Mouse (Mus musculus): Measurements from ENCODE around the gene Tcap. TPM values are rescaled to one million over a fixed set of nuclear protein-coding genes. Genes with fewer than 3 reads are reported as not detected.

Gene Tcap
- 0.85 and 2.9 TPM in 2 replicates for polyA plus RNA-seq (2012; rRNA removed)

DNA sequence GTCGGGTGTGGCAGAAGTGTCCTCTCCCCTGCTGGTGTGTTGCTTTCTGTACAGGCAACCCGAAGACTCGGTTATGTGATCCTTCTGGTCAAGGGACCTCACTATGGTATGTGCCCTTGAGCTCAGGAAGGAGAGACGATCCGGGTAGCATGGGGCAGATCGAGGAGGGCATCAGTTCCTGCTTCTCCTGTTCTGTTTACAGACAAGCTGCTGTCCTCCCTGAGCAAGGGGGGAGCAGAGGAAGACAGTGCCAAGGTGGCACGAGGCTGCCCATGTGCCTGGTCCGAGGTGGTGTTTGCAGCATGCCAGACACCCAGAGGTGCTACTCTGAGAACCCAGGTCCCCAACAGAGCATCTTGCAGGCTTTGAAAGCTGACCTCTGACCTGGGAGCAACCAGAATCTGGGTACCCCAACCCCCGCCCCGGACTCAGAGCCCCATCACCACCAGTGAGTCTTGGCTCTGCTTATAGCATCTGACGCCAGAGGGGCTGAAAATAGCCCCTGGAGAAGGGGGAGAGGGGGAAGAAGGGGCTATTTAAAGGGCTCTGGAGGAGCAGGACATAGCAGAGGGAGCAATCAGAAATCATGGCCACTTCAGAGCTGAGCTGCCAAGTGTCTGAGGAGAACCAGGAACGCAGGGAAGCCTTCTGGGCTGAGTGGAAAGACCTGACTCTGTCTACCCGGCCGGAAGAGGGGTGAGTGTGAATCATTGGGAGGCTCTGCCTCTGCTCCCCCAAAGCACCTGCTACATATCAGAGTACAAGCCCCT is at the start of gene Tcap:
Gene Tcap, plus strand, starts transcription at position 551 of the 770 bp plus-strand sequence.
- DNase-seq (ENCODE audit: low read depth): no peak

DNA sequence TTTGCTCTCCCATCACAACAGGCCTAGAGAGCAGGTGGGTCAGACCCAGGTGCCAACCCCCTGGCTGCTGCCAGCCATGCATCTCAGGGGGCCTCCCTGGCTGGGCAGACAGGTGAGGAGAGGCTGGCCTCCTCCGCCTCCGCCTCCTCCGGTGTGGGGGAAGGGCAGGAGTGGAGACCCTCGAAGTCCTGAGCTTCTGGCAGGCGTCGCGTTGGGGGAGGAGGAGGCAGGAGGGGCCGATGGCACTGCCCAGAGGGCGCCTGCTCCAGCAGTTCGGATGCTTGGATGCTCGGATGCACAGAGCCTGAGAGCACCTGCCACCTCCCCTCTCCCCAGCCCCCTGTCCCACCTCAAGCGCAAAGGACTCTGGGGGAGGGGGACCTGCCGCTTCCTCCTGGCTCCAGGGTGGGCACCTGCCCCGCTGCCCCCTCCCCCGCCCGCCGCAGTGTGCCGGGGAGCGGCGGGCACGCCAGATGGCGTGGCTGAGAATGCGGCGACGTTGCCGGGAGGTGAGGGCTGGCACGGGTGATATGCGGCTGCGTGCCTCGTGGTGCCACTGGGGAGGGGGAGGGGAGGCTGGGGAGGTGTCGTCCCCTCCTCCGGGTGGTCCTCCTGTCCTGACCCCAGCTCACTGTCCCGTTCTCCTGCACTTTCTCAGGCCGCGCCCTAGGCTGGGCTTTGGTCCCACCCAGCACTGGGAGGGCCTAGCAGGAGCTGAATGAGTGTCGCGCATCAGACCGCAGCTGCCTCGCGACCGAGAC is 49.5 kb upstream of the Tcap start:
- DNase-seq (ENCODE audit: low read depth): no peak

DNA sequence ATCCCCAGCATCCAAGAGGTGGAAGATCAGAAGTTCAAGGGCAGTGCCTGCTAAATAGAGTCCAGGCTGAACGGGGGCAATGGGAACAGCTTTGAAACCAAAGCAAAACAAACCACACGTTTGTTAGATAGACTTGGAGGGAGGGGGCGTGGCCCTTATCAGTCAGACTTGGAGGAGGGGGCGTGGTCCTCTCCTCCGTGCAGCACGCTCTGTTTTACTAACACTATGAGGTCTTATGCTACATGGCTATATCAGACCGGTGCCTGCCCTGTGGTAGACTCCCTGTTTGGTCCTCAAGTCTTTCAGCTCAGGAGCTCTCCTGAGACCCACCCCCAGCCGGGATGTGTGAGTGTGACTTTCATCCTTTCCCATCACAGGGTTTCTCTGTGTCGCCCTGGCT is 48.4 kb upstream of the Tcap start:
- no peak for DNase-seq (ENCODE audit: low read depth)

DNA sequence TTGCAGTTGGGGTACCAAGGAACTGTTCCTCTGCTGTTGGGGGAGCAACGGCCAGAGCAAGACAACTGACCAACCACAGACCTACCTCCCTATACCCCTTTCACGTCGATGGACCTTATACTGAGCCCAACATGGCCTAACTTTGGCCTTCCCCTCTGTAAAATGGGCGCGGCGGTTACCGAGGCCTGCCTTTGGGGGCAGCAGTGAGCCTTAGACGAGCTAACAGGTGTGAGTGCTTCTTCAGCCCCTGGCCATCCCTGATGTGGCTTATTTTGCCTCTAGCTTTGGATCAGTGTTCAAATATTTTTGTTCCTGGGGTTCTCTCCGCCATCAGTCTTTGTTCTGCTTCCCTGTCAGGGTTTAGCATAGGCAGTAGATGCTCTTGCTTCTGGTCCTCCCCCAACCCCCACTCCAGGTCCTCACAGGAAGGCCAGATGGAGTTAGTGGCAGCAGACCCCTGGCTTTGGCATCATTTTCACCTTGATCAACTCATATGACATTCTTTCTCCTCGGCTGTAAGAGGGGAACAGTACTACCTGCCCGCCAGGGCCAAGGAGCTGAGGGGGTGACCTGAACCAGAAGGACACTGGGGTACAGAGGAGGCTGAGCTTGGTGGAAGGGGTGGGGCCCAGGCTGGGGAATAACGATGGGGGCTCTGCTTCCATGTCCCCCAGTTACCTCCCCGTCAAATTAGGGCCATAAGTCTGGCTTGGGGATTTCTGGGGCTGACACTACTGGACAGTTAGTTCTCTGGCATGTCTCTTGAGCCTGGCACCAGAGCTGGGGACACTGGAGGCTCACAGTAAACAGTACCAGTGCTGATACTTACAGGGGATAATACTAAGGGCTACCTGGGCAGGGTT is 47.1 kb upstream of the Tcap start:
- DNase-seq (ENCODE audit: low read depth): no peak

DNA sequence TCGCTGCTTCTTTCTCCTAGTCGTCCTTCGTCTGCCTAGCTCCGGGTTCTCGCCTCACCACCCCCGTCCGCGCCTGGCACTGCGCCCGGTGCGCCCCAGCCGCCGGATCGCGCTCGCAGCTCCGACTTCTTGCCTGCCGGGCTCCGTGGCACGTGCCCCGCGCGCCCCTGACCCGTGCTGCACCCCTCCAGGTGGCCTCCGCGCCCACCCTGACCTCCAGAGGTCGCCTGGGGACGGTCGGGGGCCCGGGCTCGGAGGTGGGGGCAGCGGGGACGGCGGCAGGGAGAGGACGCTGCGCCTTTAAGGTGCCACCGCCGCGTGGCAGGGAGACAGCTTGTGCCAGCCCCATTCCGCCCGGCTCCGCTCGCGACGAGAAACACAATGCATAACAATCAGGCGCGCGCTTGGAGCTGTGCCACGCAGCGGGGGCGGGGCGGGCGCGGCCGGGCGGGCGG is 45.1 kb upstream of the Tcap start:
- no peak for DNase-seq (ENCODE audit: low read depth)

DNA sequence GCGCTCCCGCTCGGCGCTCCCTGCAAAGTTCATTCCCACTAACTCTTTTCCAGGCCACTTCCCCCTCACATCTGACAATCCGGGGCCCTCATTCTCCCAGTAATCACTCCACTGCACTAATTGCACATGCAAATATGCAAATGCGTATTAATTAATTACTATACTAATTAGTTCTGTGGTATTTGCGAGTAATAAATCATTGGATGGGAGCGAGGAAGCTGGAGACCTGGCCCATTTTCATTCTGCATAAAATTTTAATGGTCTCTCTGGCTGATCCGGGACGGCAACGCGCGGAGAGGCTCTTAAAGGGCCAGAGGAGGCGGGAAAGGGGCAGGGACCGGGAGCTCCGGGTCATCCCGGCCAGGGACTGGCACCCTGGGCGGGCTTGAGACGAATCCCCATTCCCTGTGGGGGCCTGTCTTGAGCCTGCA is 44.5 kb upstream of the Tcap start:
- DNase-seq (ENCODE audit: low read depth): no peak

DNA sequence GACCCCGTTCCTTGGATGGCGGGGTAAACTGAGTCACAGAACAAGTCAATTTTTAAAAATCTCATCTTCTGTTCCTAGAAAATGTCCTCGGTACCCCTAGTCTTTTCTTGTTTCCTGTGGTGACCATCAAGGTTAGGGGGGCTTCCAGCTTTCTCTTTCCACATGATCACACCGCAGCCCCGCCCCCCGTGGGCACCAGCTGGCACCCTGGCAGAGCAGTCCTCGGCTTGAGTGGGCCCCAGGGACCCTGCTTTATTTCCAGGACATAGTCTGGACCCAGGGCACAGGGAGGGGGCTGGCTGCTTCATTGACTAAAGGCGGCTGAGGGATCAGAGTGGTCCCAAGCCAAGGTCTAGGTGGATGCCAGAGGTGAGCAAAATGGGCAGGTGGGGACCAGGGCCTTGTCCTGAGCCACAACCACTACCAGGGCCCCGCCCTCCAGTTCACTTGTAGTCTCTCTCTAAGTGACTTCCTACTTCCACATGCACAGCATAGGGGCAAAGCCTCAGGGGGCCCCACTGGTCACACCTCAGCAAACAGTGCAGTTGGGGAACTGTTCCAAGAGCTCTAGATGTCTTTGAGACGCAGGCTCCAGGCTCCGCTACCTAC is 43.8 kb upstream of the Tcap start:
- DNase-seq (ENCODE audit: low read depth): no peak

DNA sequence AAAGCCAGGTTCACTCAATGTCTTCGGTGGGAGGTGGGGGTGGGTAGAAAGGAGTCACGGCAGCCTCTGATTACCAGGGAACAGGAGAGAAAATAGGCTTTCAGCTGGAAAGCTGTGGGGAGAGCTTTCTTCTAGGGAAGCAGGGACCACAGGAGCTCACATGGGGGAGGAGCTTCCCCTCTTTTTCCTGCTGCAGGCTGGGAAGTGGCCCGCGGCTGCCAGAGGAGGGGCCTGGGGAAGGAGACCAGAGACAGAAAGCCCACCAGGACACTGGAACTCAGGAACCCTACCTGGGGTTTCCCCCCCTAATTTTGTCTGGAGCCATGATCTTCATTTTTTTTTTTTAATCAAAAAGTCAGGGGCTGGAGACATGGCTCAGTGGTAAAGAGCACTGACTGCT is 43.0 kb upstream of the Tcap start:
- DNase-seq (ENCODE audit: low read depth): no peak

DNA sequence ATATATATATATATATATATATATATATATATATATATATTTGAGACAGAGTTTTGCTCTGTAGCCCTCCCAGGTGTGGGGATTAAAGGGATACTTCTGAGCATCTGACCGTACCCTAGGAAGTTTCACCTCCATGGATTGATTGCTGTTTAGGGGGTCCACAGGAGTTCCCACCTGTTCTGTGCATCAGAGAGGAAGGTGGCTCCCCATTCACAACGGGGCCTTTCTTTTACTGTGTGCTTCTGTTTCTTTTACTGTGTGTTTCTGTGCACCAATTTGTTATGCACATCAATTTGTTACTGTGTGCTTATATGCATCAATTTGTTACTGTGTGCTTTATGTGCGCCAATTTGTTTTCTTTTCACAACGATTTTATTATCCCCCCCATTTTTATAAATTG is 42.4 kb upstream of the Tcap start:
- DNase-seq (ENCODE audit: low read depth): no peak

DNA sequence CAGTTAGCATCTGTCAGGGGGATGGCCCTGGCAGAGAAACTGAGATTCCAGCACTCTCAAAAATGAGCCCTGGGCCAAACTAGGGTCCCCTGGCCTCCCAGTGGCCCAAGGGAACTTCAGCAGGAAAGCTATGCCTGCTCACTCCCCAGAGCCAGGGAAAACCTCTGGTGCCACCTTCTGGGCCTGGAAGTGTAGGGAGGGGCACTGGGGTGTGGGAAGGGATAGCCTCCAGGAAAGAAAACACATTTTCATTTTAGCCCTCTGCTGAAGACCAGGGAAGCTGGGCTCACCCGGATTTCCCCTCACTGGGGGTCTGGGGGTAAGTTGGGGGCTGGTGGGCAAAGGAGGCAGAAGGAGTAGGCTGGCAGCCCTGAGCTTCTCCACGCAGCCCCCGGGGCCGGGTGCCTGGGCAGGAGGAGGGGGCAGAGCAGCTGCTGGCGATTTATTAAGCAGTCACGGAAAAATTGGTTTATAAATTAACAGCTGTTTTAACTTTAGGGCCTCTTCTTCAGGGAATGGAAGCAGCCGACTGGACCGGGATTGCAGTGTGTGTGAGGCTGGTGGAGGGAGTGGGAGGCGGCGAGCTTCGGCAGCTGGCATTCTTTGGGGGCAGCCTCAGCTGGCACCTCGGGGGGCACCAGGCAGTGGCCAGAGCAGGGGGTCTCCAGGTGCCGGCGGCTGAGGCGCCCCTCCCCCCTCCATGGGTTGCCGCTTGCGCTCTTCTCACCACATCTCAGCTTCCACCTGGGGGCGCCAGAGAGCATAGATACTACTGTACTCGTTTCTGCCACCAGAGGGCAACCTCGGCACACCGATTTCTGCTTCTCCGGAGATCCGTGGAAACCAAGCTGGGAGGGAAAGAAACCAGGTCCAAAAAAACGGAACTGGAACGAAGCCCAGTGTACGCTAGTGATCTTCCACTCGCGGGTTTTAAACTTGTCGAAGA is 41.3 kb upstream of the Tcap start:
- DNase-seq (ENCODE audit: low read depth): no peak

DNA sequence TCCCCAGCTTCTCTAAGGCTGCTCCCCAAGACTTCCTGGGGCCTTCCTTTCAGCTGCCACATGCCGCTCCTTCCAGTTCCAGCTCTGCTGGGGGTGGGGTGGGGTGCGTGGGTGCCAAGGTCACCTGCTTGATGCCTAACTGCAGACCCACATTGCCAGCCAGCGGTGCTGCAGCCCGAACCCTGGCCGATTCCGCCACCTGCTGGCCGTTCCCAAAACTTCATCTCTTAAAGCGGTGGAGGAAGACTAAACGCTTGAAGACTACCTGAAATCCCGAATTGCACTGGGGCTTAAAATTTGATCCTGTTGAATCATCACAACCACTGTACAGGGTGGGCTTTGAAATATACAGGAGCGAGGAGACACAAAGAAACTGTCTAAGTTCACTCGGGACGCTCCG is 38.4 kb upstream of the Tcap start:
- DNase-seq (ENCODE audit: low read depth): no peak

DNA sequence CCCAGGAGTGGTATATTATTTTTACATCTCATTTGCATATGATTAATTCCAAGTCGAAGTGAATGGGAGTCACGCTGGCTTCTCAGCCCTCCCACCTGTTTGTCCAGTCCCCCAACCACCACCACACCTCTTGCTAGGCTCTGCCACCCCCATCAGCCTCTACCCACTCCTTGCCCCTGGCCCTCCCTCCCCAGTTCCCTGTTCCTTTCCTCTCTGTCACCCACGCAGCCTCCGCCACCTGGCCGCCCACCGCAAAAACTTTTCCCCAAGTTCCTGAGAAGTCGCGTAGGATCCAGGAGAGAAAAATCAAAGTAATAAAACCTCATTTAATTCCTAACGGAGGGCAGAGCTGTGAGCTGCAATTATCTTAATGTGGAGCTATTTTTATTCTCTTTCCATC is 37.4 kb upstream of the Tcap start:
- DNase-seq (ENCODE audit: low read depth): no peak

DNA sequence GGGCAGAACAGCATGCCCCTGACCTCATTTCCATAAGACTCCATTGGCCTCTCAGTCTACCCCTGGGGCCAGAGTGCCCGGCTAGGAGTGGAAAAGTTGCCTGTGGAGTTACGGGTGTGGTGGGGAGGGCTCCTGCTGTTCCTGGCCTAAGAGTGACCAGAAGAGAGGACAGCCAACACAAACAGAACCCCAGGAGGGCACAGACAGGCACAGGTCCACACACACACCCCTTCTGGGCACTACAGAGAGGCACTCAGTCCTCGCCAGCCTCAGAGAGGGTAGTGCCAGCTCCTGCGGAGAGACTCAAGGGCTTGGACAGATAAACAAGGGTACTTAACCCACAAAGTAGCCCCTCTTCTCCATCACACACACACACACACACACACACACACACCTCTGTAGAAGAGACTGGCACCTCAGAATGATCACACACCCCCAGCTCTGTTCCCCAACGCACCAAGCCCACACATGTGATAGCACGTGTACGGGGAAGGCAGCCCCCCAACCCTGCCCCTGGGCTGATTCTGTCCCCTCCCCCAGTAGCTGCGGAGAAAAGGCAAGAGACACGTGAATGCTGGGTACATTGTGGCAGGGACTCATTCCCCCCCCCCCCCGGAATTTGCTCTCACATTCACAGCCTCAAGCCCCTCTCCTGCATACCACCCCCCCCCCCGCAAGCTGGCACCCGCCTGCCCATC is 36.1 kb upstream of the Tcap start:
- no peak for DNase-seq (ENCODE audit: low read depth)

DNA sequence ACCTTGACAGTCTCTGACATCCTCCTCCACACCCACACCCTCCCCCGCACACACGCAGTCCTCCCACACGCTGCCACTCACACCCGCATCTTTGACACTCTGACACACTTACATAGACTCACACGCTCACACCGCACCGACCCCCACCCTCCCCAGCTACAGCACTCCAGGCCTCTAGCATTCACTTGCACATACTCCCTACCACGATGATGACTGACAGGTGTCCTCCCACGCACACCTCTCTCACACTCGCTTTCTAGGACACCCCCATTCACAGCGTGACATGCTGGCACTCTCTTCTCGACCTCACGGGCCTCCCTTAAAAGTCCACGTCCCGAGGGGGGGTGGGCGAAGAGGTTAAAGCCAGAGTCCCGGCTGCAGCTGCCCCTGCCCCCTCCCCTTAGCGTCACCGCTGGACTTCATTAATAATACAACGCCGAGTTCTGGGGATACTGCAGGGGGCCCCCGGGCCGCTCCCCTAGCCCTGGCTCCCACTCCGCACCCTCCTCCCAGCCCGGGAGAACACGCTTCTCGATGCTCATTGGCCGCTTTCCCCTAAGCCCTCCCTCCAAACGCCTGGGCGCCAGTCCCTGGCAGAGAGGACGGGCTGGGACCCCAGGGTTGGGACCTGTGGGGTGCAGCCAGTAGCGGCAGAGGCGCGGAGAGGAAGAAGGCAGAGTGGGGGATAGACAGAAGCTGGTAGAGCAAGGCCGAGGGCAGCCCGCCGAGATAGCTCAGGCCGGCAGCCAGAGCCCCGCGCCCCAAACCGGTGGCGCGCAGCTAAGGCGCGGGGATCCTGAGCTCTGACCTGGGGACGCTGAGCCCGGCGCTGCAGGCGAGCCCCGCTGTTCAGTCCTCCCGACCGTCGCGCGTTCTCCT is 35.3 kb upstream of the Tcap start, which contains the start of gene Ppp1r1b:
Gene Ppp1r1b, plus strand, starts transcription at position 322 of the 879 bp plus-strand sequence.
- no peak for DNase-seq (ENCODE audit: low read depth)

DNA sequence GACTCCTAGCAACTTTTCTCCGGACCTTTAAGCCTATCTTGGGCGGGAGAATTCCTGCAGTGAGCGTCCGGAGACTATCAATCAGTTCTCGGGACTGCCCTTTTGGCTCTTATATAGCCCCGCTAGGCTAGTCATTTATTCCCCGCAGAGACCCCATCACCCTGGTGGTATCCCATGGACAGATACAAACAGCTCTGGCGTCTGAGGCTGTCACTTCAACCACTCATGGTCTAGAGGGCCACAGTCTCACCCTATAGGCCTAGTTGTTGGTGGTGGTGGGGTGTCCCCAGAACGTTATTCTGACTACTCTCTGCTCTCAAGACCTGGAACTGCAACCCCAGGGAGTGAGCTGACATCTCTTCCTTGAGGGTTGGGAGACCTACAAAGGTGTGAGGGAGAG is 34.3 kb upstream of the Tcap start:
- DNase-seq (ENCODE audit: low read depth): no peak

DNA sequence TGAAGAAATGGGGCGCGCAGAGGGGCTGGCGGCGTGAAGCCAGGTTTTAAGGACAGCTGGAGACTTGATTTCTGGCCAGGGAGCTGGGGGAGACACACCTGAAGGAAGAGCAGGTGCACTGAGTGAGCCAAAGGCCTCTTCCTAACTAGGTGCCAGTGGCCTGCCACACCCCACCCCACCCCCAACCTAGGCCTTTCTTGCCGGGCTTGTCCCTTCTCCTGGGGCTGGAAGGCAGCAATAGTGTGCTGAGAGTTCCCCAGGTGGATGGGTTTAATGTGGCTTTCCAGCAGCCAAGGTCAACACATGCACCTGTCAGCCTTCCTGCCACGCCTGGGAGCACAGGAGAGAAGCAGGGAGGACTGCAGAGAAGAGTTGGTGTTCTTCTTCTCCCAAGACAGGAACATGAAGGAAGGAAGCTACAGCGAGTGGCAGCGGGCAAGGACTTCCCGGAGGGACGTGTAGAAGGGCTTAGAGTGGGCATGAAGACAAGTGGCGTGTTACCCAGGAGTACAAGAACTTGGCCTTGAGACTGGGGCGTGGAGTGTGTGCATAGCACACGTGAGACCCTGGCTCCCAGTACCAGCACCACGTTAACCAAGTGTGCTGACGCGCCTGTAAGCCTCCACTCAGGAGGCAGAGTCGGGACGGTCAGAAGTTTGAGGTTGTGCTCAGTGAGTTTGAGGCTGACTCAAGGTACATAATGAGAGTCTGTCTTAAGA is 31.2 kb upstream of the Tcap start:
- DNase-seq (ENCODE audit: low read depth): no peak

DNA sequence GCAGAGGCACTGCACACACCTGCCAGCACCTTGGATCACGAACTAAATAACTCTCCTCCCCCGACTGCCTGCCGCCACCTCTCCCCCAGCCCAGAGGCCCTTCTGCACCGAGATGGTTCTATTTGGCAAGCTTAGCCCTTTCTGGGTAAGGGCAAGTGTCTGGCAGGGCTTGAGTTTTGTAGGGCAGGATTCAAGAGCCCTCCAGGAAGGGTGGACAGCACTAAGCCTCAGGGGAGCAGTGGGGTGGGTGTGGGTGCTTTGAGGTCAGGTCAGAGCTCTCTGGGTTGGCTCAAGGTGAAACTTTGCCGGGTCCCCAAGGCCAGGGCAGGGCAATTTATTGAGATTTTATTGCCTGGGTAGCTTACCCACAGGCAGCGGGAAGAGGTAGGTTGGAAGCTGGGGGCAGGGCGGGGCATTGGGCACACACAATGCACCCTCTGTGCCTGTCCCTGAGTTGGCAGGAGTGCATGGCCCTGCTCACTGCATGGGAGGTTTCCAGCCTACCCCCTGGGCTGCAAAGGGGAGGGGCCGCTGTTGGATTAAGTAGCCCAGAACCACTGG is 29.9 kb upstream of the Tcap start:
- no peak for DNase-seq (ENCODE audit: low read depth)

DNA sequence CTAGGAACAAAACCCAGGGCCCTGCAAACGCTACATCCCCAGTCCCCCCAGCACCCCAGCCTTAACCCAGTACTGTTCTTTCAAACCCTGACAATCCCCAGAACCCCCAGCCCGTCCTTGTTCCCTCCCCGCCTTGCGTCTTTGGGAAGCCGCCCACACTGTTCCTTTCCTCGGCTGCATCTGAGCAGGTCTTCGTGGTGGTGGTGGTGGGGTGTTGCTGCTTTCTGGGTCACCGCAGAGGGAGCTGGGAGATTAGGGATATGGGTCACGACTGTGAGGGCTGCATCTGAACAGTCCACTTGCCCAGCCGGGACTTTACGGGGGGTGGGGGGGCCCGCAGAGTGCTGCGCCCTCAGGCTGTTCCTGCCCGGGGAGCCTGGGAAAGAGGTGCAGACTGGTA is 29.2 kb upstream of the Tcap start:
- no peak for DNase-seq (ENCODE audit: low read depth)

Measured in gonadal fat pad, adult 2 months (tissue).